In the genomic region with DNA sequence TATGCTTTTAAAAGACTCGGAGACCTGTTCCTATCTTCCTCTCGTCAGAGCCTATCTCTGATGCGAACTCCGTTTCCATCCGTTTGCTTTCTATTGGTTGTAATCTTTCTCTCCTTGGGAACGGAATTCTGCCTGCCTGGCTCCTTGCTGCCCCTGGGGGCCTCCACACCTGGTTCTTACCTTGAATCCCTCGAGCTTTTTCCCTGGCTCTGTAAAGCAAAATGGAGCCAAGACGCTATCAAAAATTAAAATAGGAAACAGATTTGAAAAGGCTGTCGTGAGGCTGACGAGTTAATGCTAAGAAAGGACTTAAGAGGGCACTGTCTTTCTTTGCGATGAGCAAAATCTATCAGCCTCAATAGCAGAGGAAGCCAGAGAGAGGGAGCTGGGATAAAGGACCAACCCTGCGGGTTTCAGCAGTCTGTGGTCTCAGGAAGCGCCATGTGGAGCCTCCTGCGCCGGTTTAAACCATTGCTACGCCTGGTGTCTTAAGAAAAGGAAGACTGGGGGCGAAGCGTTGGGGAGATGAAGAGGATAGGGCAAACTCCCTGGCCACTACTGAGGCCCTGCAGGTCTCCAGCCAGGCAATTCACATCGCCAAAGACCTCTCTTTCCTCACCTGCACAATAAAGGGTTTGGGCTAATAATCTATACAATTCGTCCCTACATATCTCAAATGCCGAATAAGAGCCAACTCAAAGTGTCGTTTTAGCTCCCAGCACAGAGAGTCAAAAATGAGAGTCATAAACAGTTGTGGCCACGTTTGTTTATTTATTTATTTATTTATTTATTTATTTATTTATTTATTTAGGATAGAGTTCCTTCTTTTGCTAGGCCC, we compare ENCODE assay signal across 8 mouse cellular contexts. TPM values are rescaled to one million over a fixed set of nuclear protein-coding genes. Genes with fewer than 3 reads are reported as not detected.
A peak's percentile ranks its signal among the peaks of the same experiment; 100 is the strongest.
DNase-seq lines count a peak whose midpoint lies in the region; ATAC-seq and TF ChIP-seq lines count a peak whose summit lies in the region.

No protein-coding gene starts in this region.

- 0 out of 2 replicates have a peak, but pooled peaks have one; percentile 17 for TF ChIP-seq POLR2A in cortical plate, adult 2 months (IDR thresholded peaks at IDR 0.05; ENCODE audit: extremely low read depth, insufficient read depth, low read length)
- TF ChIP-seq POLR2A in limb, embryonic 14.5 days (IDR thresholded peaks at IDR 0.05; ENCODE audit: borderline replicate concordance, extremely low read depth, insufficient read depth, insufficient read length) = no peak

- H3K27me3 ChIP-seq in intestine, postnatal 0 days (replicated peaks; ENCODE audit: control insufficient read depth, insufficient read depth, low read length) = no peaks in the 10 kb centered on the region
- no peaks in the 10 kb centered on the region for H3K27me3 ChIP-seq in limb, embryonic 14.5 days (ENCODE audit: control insufficient read depth, insufficient read depth, low read length)
- H3K27me3 ChIP-seq in midbrain, embryonic 15.5 days (replicated peaks) = no peaks in the 10 kb centered on the region

- no peaks in the 10 kb centered on the region for H3K36me3 ChIP-seq in intestine, postnatal 0 days (ENCODE audit: control insufficient read depth, insufficient read depth)
- H3K36me3 ChIP-seq in limb, embryonic 14.5 days (ENCODE audit: control insufficient read depth, insufficient read depth, low read length) = no peaks in the 10 kb centered on the region
- H3K36me3 ChIP-seq in midbrain, embryonic 15.5 days (replicated peaks) = no peaks in the 10 kb centered on the region

- no peak overlapping the region for H3K9ac ChIP-seq in intestine, postnatal 0 days (ENCODE audit: low read depth, low read length)
- H3K9ac ChIP-seq in limb, embryonic 14.5 days (ENCODE audit: low read depth, low read length, severe bottlenecking) = no peak overlapping the region
- H3K9ac ChIP-seq in midbrain, embryonic 15.5 days = no peak overlapping the region

- 8% methylated on average over 23 of the region's 23 CpGs for WGBS in intestine, postnatal 0 days
- WGBS in limb, embryonic 14.5 days = 4% methylated on average over 23 of the region's 23 CpGs
- 4% methylated on average over 23 of the region's 23 CpGs for WGBS in midbrain, embryonic 15.5 days

- peak overlapping the region; percentile 73 for H3K4me2 ChIP-seq in intestine, postnatal 0 days (replicated peaks; ENCODE audit: low read depth)
- peak overlapping the region; percentile 80 for H3K4me2 ChIP-seq in limb, embryonic 14.5 days (replicated peaks; ENCODE audit: low read depth, low read length, severe bottlenecking)
- peak overlapping the region; percentile 78 for H3K4me2 ChIP-seq in midbrain, embryonic 15.5 days

- H3K27ac ChIP-seq in cortical plate, adult 2 months (ENCODE audit: insufficient read depth, low read length) = peak overlapping the region; percentile 45
- peak overlapping the region; percentile 37 for H3K27ac ChIP-seq in intestine, postnatal 0 days (ENCODE audit: low read depth, low read length)
- H3K27ac ChIP-seq in limb, embryonic 14.5 days (replicated peaks; ENCODE audit: low read depth, low read length) = peak overlapping the region; percentile 28; the same call in 1 of the 2 replicates
- peak overlapping the region; percentile 92 for H3K27ac ChIP-seq in midbrain, embryonic 15.5 days

- H3K4me1 ChIP-seq in cortical plate, adult 2 months (ENCODE audit: control insufficient read depth, insufficient read depth, low read length) = no peaks in the 10 kb centered on the region
- H3K4me1 ChIP-seq in intestine, postnatal 0 days (replicated peaks; ENCODE audit: control insufficient read depth, insufficient read depth, low read length) = peaks cover 18% of the 10 kb centered on the region; the same call in 1 of the 2 replicates
- peaks cover 36% of the 10 kb centered on the region for H3K4me1 ChIP-seq in limb, embryonic 14.5 days (ENCODE audit: control insufficient read depth, insufficient read depth, low read length)
- H3K4me1 ChIP-seq in midbrain, embryonic 15.5 days = peaks cover 52% of the 10 kb centered on the region

- no peaks in the 10 kb centered on the region for H3K9me3 ChIP-seq in intestine, postnatal 0 days (ENCODE audit: control insufficient read depth)
- no peaks in the 10 kb centered on the region for H3K9me3 ChIP-seq in limb, embryonic 14.5 days (ENCODE audit: control insufficient read depth, low read length)
- H3K9me3 ChIP-seq in midbrain, embryonic 15.5 days = no peaks in the 10 kb centered on the region

- no peak for ATAC-seq in intestine, postnatal 0 days
- ATAC-seq in limb, embryonic 14.5 days (ENCODE audit: low FRiP score, low read depth) = no peak
- ATAC-seq in midbrain, embryonic 15.5 days (replicated peaks) = peak; percentile 55; the same call in 1 of the 2 replicates

- TF ChIP-seq CTCF in cortical plate, adult 2 months (IDR thresholded peaks at IDR 0.05; ENCODE audit: extremely low read depth, insufficient read depth, low read length) = peak; percentile 68
- TF ChIP-seq CTCF in intestine, postnatal 0 days (IDR thresholded peaks at IDR 0.05; ENCODE audit: low read depth) = peak; percentile 84

- DNase-seq in 3134 (ENCODE audit: extremely low read depth, insufficient read length, low spot score) (peak; percentile 63), MN1 (ENCODE audit: low spot score) (peak; percentile 89)
- peak; percentile 73 to 77 for DNase-seq in heart, adult 18-20 months
- DNase-seq in limb, embryonic 14.5 days (ENCODE audit: low spot score) = peak; percentile 88
- DNase-seq in thymus, postnatal 14 days = peak; percentile 37

- H3K4me3 ChIP-seq in cortical plate, adult 2 months (ENCODE audit: insufficient read depth, low read length) = peak overlapping the region; percentile 97
- 0 out of 2 replicates have a peak overlapping the region, but pooled peaks have one; percentile 11 for H3K4me3 ChIP-seq in intestine, postnatal 0 days (ENCODE audit: low read depth, low read length)
- peak overlapping the region; percentile 60; the same call in 1 of the 2 replicates for H3K4me3 ChIP-seq in limb, embryonic 14.5 days (replicated peaks; ENCODE audit: low read length)
- H3K4me3 ChIP-seq in midbrain, embryonic 15.5 days = peak overlapping the region; percentile 79

RNA-seq across cellular contexts. Expression of a gene that starts 1.3 kb away (rescaled TPM):
- 284 and 308 TPM in 2 replicates for polyA plus RNA-seq in cortical plate, adult 2 months (2012; rRNA removed)
- total RNA-seq in heart, adult 18-20 months (2021) = 1 to 10 TPM; 7.4 to 8.8 TPM
- 2.3 and 2.6 TPM in 2 replicates for polyA plus RNA-seq in intestine, postnatal 0 days (2015; fragmentation: Nextera tagmentation; extraction: Ambion mirVana)
- polyA plus RNA-seq in limb, embryonic 14.5 days (2012; rRNA removed) = 33.5 and 40.7 TPM in 2 replicates
- 8.9 and 12.1 TPM in 2 replicates for polyA plus RNA-seq in limb, embryonic 14.5 days (2014; fragmentation: Nextera tagmentation; extraction: Ambion mirVana)
- 76.1 and 81.9 TPM in 2 replicates for polyA plus RNA-seq in midbrain, embryonic 15.5 days (2015; fragmentation: Nextera tagmentation; extraction: Ambion mirVana)

RNA-seq across cellular contexts. Expression of a gene that starts 41.4 kb away (rescaled TPM):
- polyA plus RNA-seq in cortical plate, adult 2 months (2012; rRNA removed) = 160 and 173 TPM in 2 replicates
- total RNA-seq in heart, adult 18-20 months (2021) = 10 to 100 TPM; 22.3 to 24.2 TPM
- 273 and 300 TPM in 2 replicates for polyA plus RNA-seq in intestine, postnatal 0 days (2015; fragmentation: Nextera tagmentation; extraction: Ambion mirVana)
- 46.3 and 50.7 TPM in 2 replicates for polyA plus RNA-seq in limb, embryonic 14.5 days (2012; rRNA removed)
- polyA plus RNA-seq in limb, embryonic 14.5 days (2014; fragmentation: Nextera tagmentation; extraction: Ambion mirVana) = 60.1 and 60.5 TPM in 2 replicates
- polyA plus RNA-seq in midbrain, embryonic 15.5 days (2015; fragmentation: Nextera tagmentation; extraction: Ambion mirVana) = 35.8 and 43.1 TPM in 2 replicates

Comparison
In these comparisons a context has a peak if more than half of its experiments do, and no peak if none do; other contexts are left out.
1. DNase-seq: peak in every context shown above with its lines; median percentile 89 in MN1; 88 in limb, embryonic 14.5 days; 75 in heart, adult 18-20 months; 63 in 3134; 37 in thymus, postnatal 14 days.
2. H3K27ac ChIP-seq: peak in every context shown above with its lines; median percentile 92 in midbrain, embryonic 15.5 days; 45 in cortical plate, adult 2 months; 37 in intestine, postnatal 0 days; 28 in limb, embryonic 14.5 days.
3. H3K4me3 ChIP-seq: peak in every context shown above with its lines; median percentile 97 in cortical plate, adult 2 months; 79 in midbrain, embryonic 15.5 days; 60 in limb, embryonic 14.5 days; 11 in intestine, postnatal 0 days.